Mouse (Mus musculus): ENCODE measurements around the gene Gfy.

The Gfy gene

GRCm38 (mm10) chr7:45193871-45194785 is 14.8 kb upstream of the Gfy start:
- DNase-seq (ENCODE audit: low spot score in 2 of 2), result no peak

- no peak for DNase-seq (ENCODE audit: low spot score in 2 of 2)
Measured at GRCm38 (mm10) chr7:45193406-45193805, 14.0 kb upstream of the Gfy start.

- DNase-seq (ENCODE audit: low spot score in 2 of 2), result no peak
Measured at GRCm38 (mm10) chr7:45192585-45193310, 13.4 kb upstream of the Gfy start.

GRCm38 (mm10) chr7:45191803-45192363 is 12.5 kb upstream of the Gfy start:
- DNase-seq (ENCODE audit: low spot score in 2 of 2), result no peak

GRCm38 (mm10) chr7:45191161-45191560 is 11.8 kb upstream of the Gfy start:
- DNase-seq (ENCODE audit: low spot score in 2 of 2), result no peak

GRCm38 (mm10) chr7:45190186-45190585 is 10.8 kb upstream of the Gfy start:
- no peak for DNase-seq (ENCODE audit: low spot score in 2 of 2)

GRCm38 (mm10) chr7:45189600-45189999 is 10.2 kb upstream of the Gfy start:
- no peak for DNase-seq (ENCODE audit: low spot score in 2 of 2)

GRCm38 (mm10) chr7:45185921-45186320 is 6.6 kb upstream of the Gfy start:
- DNase-seq (ENCODE audit: low spot score in 2 of 2), result no peak

GRCm38 (mm10) chr7:45183672-45184071 is 4.3 kb upstream of the Gfy start:
- DNase-seq (ENCODE audit: low spot score in 2 of 2), result no peak

GRCm38 (mm10) chr7:45182606-45183005 is 3.2 kb upstream of the Gfy start:
- DNase-seq (ENCODE audit: low spot score in 2 of 2), result no peak

GRCm38 (mm10) chr7:45182199-45182601 is 2.8 kb upstream of the Gfy start:
- peak; percentile 83 to 87 for DNase-seq (ENCODE audit: low spot score in 2 of 2)

- DNase-seq (ENCODE audit: low spot score in 2 of 2), result no peak
Measured at GRCm38 (mm10) chr7:45181540-45181939, 2.2 kb upstream of the Gfy start.

- no peak for DNase-seq (ENCODE audit: low spot score in 2 of 2)
Measured at GRCm38 (mm10) chr7:45180896-45181477, 1.6 kb upstream of the Gfy start, which contains the start of gene Pth2. Gene Pth2 (plus strand): TSS chr7:45180995.

- no peak for DNase-seq (ENCODE audit: low spot score in 2 of 2)
Measured at GRCm38 (mm10) chr7:45178550-45178949, 819 bp downstream of the Gfy start.

- no peak for DNase-seq (ENCODE audit: low spot score in 2 of 2)
Measured at GRCm38 (mm10) chr7:45176356-45176755, 3.0 kb downstream of the Gfy start.

GRCm38 (mm10) chr7:45175929-45176328 is 3.4 kb downstream of the Gfy start:
- DNase-seq (ENCODE audit: low spot score in 2 of 2), result no peak

GRCm38 (mm10) chr7:45175398-45175797 is 4.0 kb downstream of the Gfy start:
- no peak for DNase-seq (ENCODE audit: low spot score in 2 of 2)

GRCm38 (mm10) chr7:45174567-45175280 is 4.6 kb downstream of the Gfy start:
- no peak for DNase-seq (ENCODE audit: low spot score in 2 of 2)

- peak in 1 of 2 experiments; percentile 30 for DNase-seq (ENCODE audit: low spot score in 2 of 2)
Measured at GRCm38 (mm10) chr7:45173772-45174171, 5.6 kb downstream of the Gfy start.

- peak in 1 of 2 experiments; percentile 54 for DNase-seq (ENCODE audit: low spot score in 2 of 2)
Measured at GRCm38 (mm10) chr7:45172974-45173373, 6.4 kb downstream of the Gfy start.

- no peak for DNase-seq (ENCODE audit: low spot score in 2 of 2)
Measured at GRCm38 (mm10) chr7:45169495-45169894, 9.9 kb downstream of the Gfy start.

Measured in thymus, postnatal 10 days (tissue).